Mouse (Mus musculus) adrenal gland, postnatal 4 days (tissue): ENCODE results near the gene Map3k19. TPM values are rescaled to one million over a fixed set of nuclear protein-coding genes. Genes with fewer than 3 reads are reported as not detected.

ENCODE experiments used
- total RNA-seq, 2 experiments: library from RNA; stranded (reverse); gene quantifications; 2 replicates each; pipeline ENCODE4 v1.2.3; 2021

Gene Map3k19
- total RNA-seq, 2 experiments from 2014 or later, result 0.14 to 0.17 TPM

Other genes starting within 250 kb of the Map3k19 start
- 1 to 10 TPM; 1.0 to 1.1 TPM for gene Tmem163, start 175.5 kb downstream of the Map3k19 start, total RNA-seq
- 1 to 10 TPM in 1 of 2 experiments, under 1 TPM in 1; 0.28 to 1.5 TPM for gene Acmsd, start 125.6 kb downstream of the Map3k19 start, total RNA-seq
- gene Ccnt2, start 80.9 kb downstream of the Map3k19 start, total RNA-seq, result 10 to 100 TPM; 54.6 to 56.3 TPM
- gene Rab3gap1, start 13.7 kb upstream of the Map3k19 start, total RNA-seq, result 10 to 100 TPM; 41.9 to 44.7 TPM
- 10 to 100 TPM in 1 of 2 experiments, 1 to 10 TPM in 1; 9.7 to 10.7 TPM for gene Zranb3, start 248.0 kb upstream of the Map3k19 start, total RNA-seq
- 10 to 100 TPM; 77.8 to 84.8 TPM for gene R3hdm1, start 248.3 kb upstream of the Map3k19 start, total RNA-seq